34 mouse cellular contexts compared by ENCODE assay signal in the genomic region with DNA sequence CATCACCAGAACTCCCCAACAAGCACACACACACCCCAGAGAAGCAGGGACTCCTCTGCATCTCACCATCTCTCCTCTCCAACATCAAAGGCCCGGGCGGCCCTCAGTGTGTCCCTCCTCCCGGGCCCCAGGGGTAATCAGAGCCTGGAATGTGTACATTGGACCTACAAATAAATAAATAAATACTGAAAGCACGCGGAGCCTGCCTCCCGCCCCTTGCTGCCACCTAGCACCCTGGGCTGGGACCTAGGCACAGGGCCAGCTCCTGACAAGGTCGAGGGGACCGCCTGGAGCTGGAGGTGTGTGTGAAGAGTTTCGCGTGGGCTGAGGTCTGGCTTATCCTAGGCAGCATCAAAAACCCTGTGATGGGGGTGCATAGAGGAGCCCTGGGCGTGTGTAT. TPM values are rescaled to one million over a fixed set of nuclear protein-coding genes. Genes with fewer than 3 reads are reported as not detected.
DNase-seq lines count a peak whose midpoint lies in the region; ATAC-seq and TF ChIP-seq lines count a peak whose summit lies in the region.
"Had no signal": no experiment of that assay in that cellular context is flagged by ENCODE, and none has a peak within 500 bp of the region (broad histone marks: within the 10 kb centered on the region; RNA-seq: fewer than 3 reads in every experiment).

No protein-coding gene starts in this region.

- 0 out of 2 replicates have a peak, but pooled peaks have one; percentile 16 for ATAC-seq in heart, postnatal 0 days (ENCODE audit: insufficient read depth, low read depth)
- no peak for ATAC-seq in heart, embryonic 12.5 days (ENCODE audit: insufficient number of reproducible peaks, low FRiP score)
- ATAC-seq in liver, embryonic 13.5 days (ENCODE audit: low read depth) = peak; percentile 39; the same call in 1 of the 2 replicates
- no peak for ATAC-seq in lung, postnatal 0 days
- peak; percentile 63 for ATAC-seq in intestine, postnatal 0 days
- ATAC-seq: CD4-positive, CD25-positive, alpha-beta regulatory T cell, adult 4 months; forebrain, embryonic 13.5 days; hindbrain, embryonic 16.5 days; midbrain, embryonic 13.5 days had no signal

- H3K27ac ChIP-seq in heart, postnatal 0 days (ENCODE audit: low read depth) = no peak overlapping the region
- H3K27ac ChIP-seq in heart, embryonic 12.5 days (ENCODE audit: poor library complexity, severe bottlenecking) = no peak overlapping the region
- no peak overlapping the region for H3K27ac ChIP-seq in liver, embryonic 13.5 days
- no peak overlapping the region for H3K27ac ChIP-seq in lung, postnatal 0 days (ENCODE audit: low read length)
- H3K27ac ChIP-seq in intestine, postnatal 0 days (ENCODE audit: low read depth, low read length) = no peak overlapping the region
- H3K27ac ChIP-seq: embryonic facial prominence, embryonic 15.5 days; forebrain, embryonic 13.5 days; layer of hippocampus, adult 2 months; left cerebral cortex, adult 2 months; limb, embryonic 13.5 days; liver, embryonic 15.5 days; midbrain, embryonic 13.5 days had no signal

- no peak for DNase-seq in heart, postnatal 0 days (ENCODE audit: low spot score)
- no peak for DNase-seq in liver, embryonic 13.5 days
- DNase-seq in liver = no peak
- peak; percentile 11 for DNase-seq in lung, postnatal 0 days (ENCODE audit: low spot score)
- no peak for DNase-seq in lung, postnatal 10 days
- DNase-seq in Muller cell, postnatal 12 days (ENCODE audit: inconsistent ontology term) = no peak
- DNase-seq: cerebellum, adult 2 months; cerebellum, postnatal 14 days; gastrocnemius, postnatal 10 days; thymus, adult 2 months; thymus, postnatal 36 days had no signal

- H3K4me2 ChIP-seq in heart, postnatal 0 days (ENCODE audit: low read depth, low read length) = no peak overlapping the region
- H3K4me2 ChIP-seq in heart, embryonic 12.5 days = no peak overlapping the region
- no peak overlapping the region for H3K4me2 ChIP-seq in liver, embryonic 13.5 days
- H3K4me2 ChIP-seq in lung, postnatal 0 days (replicated peaks; ENCODE audit: low read depth, low read length) = no peak overlapping the region
- no peak overlapping the region for H3K4me2 ChIP-seq in intestine, postnatal 0 days (replicated peaks; ENCODE audit: low read depth)
- H3K4me2 ChIP-seq: embryonic facial prominence, embryonic 15.5 days; forebrain, embryonic 13.5 days; heart, embryonic 11.5 days; limb, embryonic 13.5 days; liver, embryonic 15.5 days; midbrain, embryonic 13.5 days had no signal

- H3K27me3 ChIP-seq in heart, postnatal 0 days (ENCODE audit: control insufficient read depth, insufficient read depth, low read length) = peaks cover 42% of the 10 kb centered on the region
- H3K27me3 ChIP-seq in heart, embryonic 12.5 days (replicated peaks) = peaks cover 62% of the 10 kb centered on the region
- peaks cover 36% of the 10 kb centered on the region for H3K27me3 ChIP-seq in liver, embryonic 13.5 days
- H3K27me3 ChIP-seq in lung, postnatal 0 days (replicated peaks; ENCODE audit: insufficient read depth, low read length) = no peaks in the 10 kb centered on the region
- peaks cover 8% of the 10 kb centered on the region; the same call in 1 of the 2 replicates for H3K27me3 ChIP-seq in intestine, postnatal 0 days (replicated peaks; ENCODE audit: control insufficient read depth, insufficient read depth, low read length)
- H3K27me3 ChIP-seq: embryonic facial prominence, embryonic 15.5 days had no signal

- H3K4me3 ChIP-seq in heart, postnatal 0 days (ENCODE audit: low read depth, low read length) = no peak overlapping the region
- H3K4me3 ChIP-seq in heart, embryonic 12.5 days = no peak overlapping the region
- no peak overlapping the region for H3K4me3 ChIP-seq in liver, embryonic 13.5 days (replicated peaks)
- no peak overlapping the region for H3K4me3 ChIP-seq in lung, postnatal 0 days (ENCODE audit: low read depth, low read length)
- no peak overlapping the region for H3K4me3 ChIP-seq in intestine, postnatal 0 days (ENCODE audit: low read depth, low read length)
- H3K4me3 ChIP-seq: embryonic facial prominence, embryonic 15.5 days; forebrain, embryonic 13.5 days; layer of hippocampus, adult 2 months; left cerebral cortex, adult 2 months; limb, embryonic 13.5 days; liver, embryonic 15.5 days; megakaryocyte, embryonic 14.5 days; midbrain, embryonic 13.5 days had no signal

- 31% methylated on average over 11 of the region's 11 CpGs for WGBS in heart, postnatal 0 days
- WGBS in heart, embryonic 12.5 days = 32% methylated on average over 11 of the region's 11 CpGs
- 42% methylated on average over 11 of the region's 11 CpGs for WGBS in liver, embryonic 13.5 days (ENCODE audit: insufficient replicate concordance)
- WGBS in lung, postnatal 0 days = 12% methylated on average over 11 of the region's 11 CpGs
- 20% methylated on average over 11 of the region's 11 CpGs for WGBS in intestine, postnatal 0 days

- no peaks in the 10 kb centered on the region for H3K36me3 ChIP-seq in heart, postnatal 0 days (replicated peaks; ENCODE audit: control insufficient read depth, insufficient read depth, low read length)
- no peaks in the 10 kb centered on the region for H3K36me3 ChIP-seq in heart, embryonic 12.5 days
- H3K36me3 ChIP-seq in liver, embryonic 13.5 days = no peaks in the 10 kb centered on the region
- no peaks in the 10 kb centered on the region for H3K36me3 ChIP-seq in lung, postnatal 0 days (ENCODE audit: insufficient read depth, low read length)
- no peaks in the 10 kb centered on the region for H3K36me3 ChIP-seq in intestine, postnatal 0 days (ENCODE audit: control insufficient read depth, insufficient read depth)
- H3K36me3 ChIP-seq: embryonic facial prominence, embryonic 15.5 days; limb, embryonic 13.5 days; liver, embryonic 15.5 days; midbrain, embryonic 13.5 days had no signal

- TF ChIP-seq EP300 in heart, postnatal 0 days (IDR thresholded peaks at IDR 0.05; ENCODE audit: low read depth) = no peak
- TF ChIP-seq EP300 in lung, postnatal 0 days (IDR thresholded peaks at IDR 0.05) = no peak

- no peak for TF ChIP-seq CTCF in heart, postnatal 0 days (IDR thresholded peaks at IDR 0.05; ENCODE audit: low read depth)
- no peak for TF ChIP-seq CTCF in lung, postnatal 0 days (IDR thresholded peaks at IDR 0.05)
- TF ChIP-seq CTCF in intestine, postnatal 0 days (IDR thresholded peaks at IDR 0.05; ENCODE audit: low read depth) = no peak

- H3K4me1 ChIP-seq in heart, postnatal 0 days (ENCODE audit: control insufficient read depth, insufficient read depth) = no peaks in the 10 kb centered on the region
- H3K4me1 ChIP-seq in heart, embryonic 12.5 days (replicated peaks) = peaks cover 18% of the 10 kb centered on the region; the same call in 1 of the 2 replicates
- H3K4me1 ChIP-seq in liver, embryonic 13.5 days (replicated peaks) = no peaks in the 10 kb centered on the region; the same call in 1 of the 2 replicates
- no peaks in the 10 kb centered on the region; the same call in 1 of the 2 replicates for H3K4me1 ChIP-seq in lung, postnatal 0 days (ENCODE audit: insufficient read depth, low read depth, low read length)
- H3K4me1 ChIP-seq in intestine, postnatal 0 days (replicated peaks; ENCODE audit: control insufficient read depth, insufficient read depth, low read length) = no peaks in the 10 kb centered on the region
- H3K4me1 ChIP-seq: liver, embryonic 15.5 days; megakaryocyte, embryonic 14.5 days had no signal

- no peaks in the 10 kb centered on the region for H3K9me3 ChIP-seq in heart, postnatal 0 days (replicated peaks; ENCODE audit: control insufficient read depth, low read length)
- no peaks in the 10 kb centered on the region for H3K9me3 ChIP-seq in heart, embryonic 12.5 days (replicated peaks)
- H3K9me3 ChIP-seq in liver, embryonic 13.5 days (replicated peaks) = no peaks in the 10 kb centered on the region
- H3K9me3 ChIP-seq in lung, postnatal 0 days (ENCODE audit: low read length) = no peaks in the 10 kb centered on the region
- no peaks in the 10 kb centered on the region for H3K9me3 ChIP-seq in intestine, postnatal 0 days (ENCODE audit: control insufficient read depth)
- H3K9me3 ChIP-seq: embryonic facial prominence, embryonic 15.5 days; forebrain, embryonic 13.5 days; limb, embryonic 13.5 days; liver, embryonic 15.5 days; megakaryocyte, embryonic 14.5 days; midbrain, embryonic 13.5 days had no signal

- no peak overlapping the region for H3K9ac ChIP-seq in heart, postnatal 0 days (replicated peaks; ENCODE audit: low read depth, low read length)
- no peak overlapping the region for H3K9ac ChIP-seq in heart, embryonic 12.5 days
- H3K9ac ChIP-seq in liver, embryonic 13.5 days = no peak overlapping the region
- no peak overlapping the region for H3K9ac ChIP-seq in lung, postnatal 0 days (replicated peaks; ENCODE audit: low read depth)
- no peak overlapping the region for H3K9ac ChIP-seq in intestine, postnatal 0 days (ENCODE audit: low read depth, low read length)
- H3K9ac ChIP-seq: embryonic facial prominence, embryonic 15.5 days; forebrain, embryonic 13.5 days; limb, embryonic 13.5 days; liver, embryonic 15.5 days; midbrain, embryonic 13.5 days had no signal

RNA-seq across cellular contexts. Expression of a gene that starts 43.8 kb away (rescaled TPM):
- total RNA-seq in heart, postnatal 0 days (2014; rRNA removed; ENCODE audit: low replicate concordance) = 0.31 TPM in 1 of 2 replicates, not detected in the other
- 0.05 and 0.11 TPM in 2 replicates for polyA plus RNA-seq in heart, postnatal 0 days (2015; fragmentation: Nextera tagmentation; extraction: Ambion mirVana)
- polyA plus RNA-seq in heart, embryonic 12.5 days (2016; fragmentation: Nextera tagmentation; extraction: Ambion mirVana) = 0.14 TPM in 1 of 2 replicates, not detected in the other
- 0.09 TPM in 1 of 2 replicates, not detected in the other for polyA plus RNA-seq in liver, embryonic 13.5 days (2015; fragmentation: Nextera tagmentation; extraction: Ambion mirVana)
- 0.55 and 0.79 TPM in 2 replicates for polyA plus RNA-seq in lung, postnatal 0 days (2015; fragmentation: Nextera tagmentation; extraction: Ambion mirVana)
- polyA plus RNA-seq in intestine, postnatal 0 days (2015; fragmentation: Nextera tagmentation; extraction: Ambion mirVana) = not detected in 2 replicates
- total RNA-seq: adrenal gland, adult 18-20 months; adrenal gland, postnatal 36 days; granulocyte monocyte progenitor cell, adult 5-6 weeks; layer of hippocampus, adult 2 months; layer of hippocampus, postnatal 14 days; left cerebral cortex, adult 2 months; left cerebral cortex, postnatal 25 days; monocyte, adult 5-6 weeks had no signal
- polyA plus RNA-seq: CD4-positive, CD25-positive, alpha-beta regulatory T cell, adult 4 months; forebrain, embryonic 13.5 days; heart, embryonic 11.5 days; hindbrain, embryonic 11.5 days; hindbrain, embryonic 16.5 days; intestine, embryonic 14.5 days; kidney, embryonic 16.5 days; midbrain, embryonic 13.5 days; neural tube, embryonic 14.5 days had no signal

Comparison
In these comparisons a context has a peak if more than half of its experiments do, and no peak if none do; other contexts are left out.
1. ATAC-seq: peak in heart, postnatal 0 days (single experiment), liver, embryonic 13.5 days (single experiment) and intestine, postnatal 0 days (single experiment); none in heart, embryonic 12.5 days (single experiment) and lung, postnatal 0 days (single experiment).